Mouse (Mus musculus) CH12.LX (cell line): ENCODE results near the gene Prm3. TPM values are rescaled to one million over a fixed set of nuclear protein-coding genes. Genes with fewer than 3 reads are reported as not detected.

ENCODE experiments used
- DNase-seq: peaks from one replicate; pipeline ENCODE4 v3.0.0-alpha.2; 2013; ENCODE audit errors: extremely low read depth
- H3K27ac ChIP-seq: 2 replicates; pipeline ENCODE4 v1.5.1; 2012; ENCODE audit warnings: low read depth, mild to moderate bottlenecking, control low read depth, moderate library complexity; ENCODE audit not compliant: insufficient read depth
- H3K27me3 ChIP-seq: replicated peaks from 2 replicates; pipeline ENCODE3; 2012; ENCODE audit warnings: inconsistent platforms
- H3K36me3 ChIP-seq, 2 experiments: replicated peaks in 1 of 2; 2 replicates each; pipeline versions ENCODE3 to v1.6.1; 2012; ENCODE audit warnings: inconsistent platforms in 1 of 2, low read length in 1 of 2, mild to moderate bottlenecking in 1 of 2, mixed read lengths in 1 of 2, moderate library complexity in 1 of 2; ENCODE audit not compliant: control insufficient read depth in 1 of 2, insufficient read depth in 1 of 2
- H3K4me1 ChIP-seq, 2 experiments: 2 replicates each; pipeline ENCODE4 v1.6.1; 2012; ENCODE audit warnings: inconsistent platforms in 1 of 2, moderate library complexity in 1 of 2; ENCODE audit not compliant: insufficient read depth in 2 of 2, control insufficient read depth in 1 of 2
- H3K4me2 ChIP-seq: 2 replicates; pipeline ENCODE4 v1.6.1; 2012; ENCODE audit warnings: low read depth, mild to moderate bottlenecking, control low read depth; ENCODE audit not compliant: poor library complexity, insufficient read depth, severe bottlenecking
- H3K4me3 ChIP-seq, 3 experiments: fragments of 150-350 bp in 1 of 3; sonication (generic) in 1 of 3; replicated peaks in 1 of 3; 2 replicates each; pipeline versions ENCODE3 to v1.5.1; 2011 to 2012; ENCODE audit warnings: low read depth in 2 of 3, low read length in 2 of 3, mild to moderate bottlenecking in 2 of 3, moderate library complexity in 2 of 3, control low read depth in 1 of 3, improper control_type of control experiment in 1 of 3, inconsistent platforms in 1 of 3, mixed read lengths in 1 of 3; ENCODE audit not compliant: poor library complexity in 1 of 3
- H3K79me2 ChIP-seq: replicated peaks from 2 replicates; pipeline ENCODE4 v1.6.1; 2012; ENCODE audit warnings: mild to moderate bottlenecking, moderate library complexity; ENCODE audit not compliant: control insufficient read depth, poor library complexity, insufficient read depth, severe bottlenecking; ENCODE audit errors: extremely low read depth
- H3K9ac ChIP-seq: 2 replicates; pipeline ENCODE4 v1.6.1; 2012; ENCODE audit warnings: low read depth, mild to moderate bottlenecking, control low read depth, moderate library complexity; ENCODE audit not compliant: insufficient read depth
- H3K9me3 ChIP-seq: replicated peaks from 2 replicates; pipeline ENCODE3; 2012; ENCODE audit warnings: low read length, inconsistent platforms, mixed read lengths
- BHLHE40 ChIP-seq: IDR thresholded peaks from 2 replicates; pipeline ENCODE4 v1.6.1; 2011; ENCODE audit warnings: mild to moderate bottlenecking, low read depth, low read length, improper control_type of control experiment
- CHD1 ChIP-seq: IDR thresholded peaks from 2 replicates; pipeline ENCODE4 v1.6.1; 2012; ENCODE audit warnings: low read depth, low read length, improper control_type of control experiment, inconsistent platforms
- CHD2 ChIP-seq: IDR thresholded peaks from 2 replicates; pipeline ENCODE4 v1.6.1; 2011; ENCODE audit warnings: low read length, improper control_type of control experiment
- ELF1 ChIP-seq: IDR thresholded peaks from 2 replicates; pipeline ENCODE4 v1.6.1; 2014; ENCODE audit warnings: low read depth, mild to moderate bottlenecking, inconsistent platforms, low read length, improper control_type of control experiment
- ETS1 ChIP-seq: conservative IDR thresholded peaks from 2 replicates; pipeline ENCODE4 v1.6.1; 2012; ENCODE audit warnings: low read depth, mild to moderate bottlenecking, inconsistent platforms, low read length, improper control_type of control experiment, moderate library complexity
- JUN ChIP-seq: IDR thresholded peaks from 2 replicates; pipeline ENCODE4 v1.6.1; 2011; ENCODE audit warnings: low read depth, mild to moderate bottlenecking, low read length, improper control_type of control experiment, moderate library complexity; ENCODE audit not compliant: insufficient read depth
- JUND ChIP-seq: conservative IDR thresholded peaks from 2 replicates; pipeline ENCODE4 v1.6.1; 2011; ENCODE audit warnings: low read depth, low read length, improper control_type of control experiment
- KAT2A ChIP-seq: IDR thresholded peaks from 2 replicates; pipeline ENCODE4 v1.6.1; 2012; ENCODE audit warnings: low read length, improper control_type of control experiment, inconsistent platforms; ENCODE audit not compliant: insufficient replicate concordance
- MAX ChIP-seq: IDR thresholded peaks from 2 replicates; pipeline ENCODE4 v1.6.1; 2011; ENCODE audit warnings: low read length, improper control_type of control experiment
- MXI1 ChIP-seq: IDR thresholded peaks from 2 replicates; pipeline ENCODE4 v1.6.1; 2011; ENCODE audit warnings: mild to moderate bottlenecking, low read depth, low read length, improper control_type of control experiment
- MYC ChIP-seq: IDR thresholded peaks from 2 replicates; pipeline ENCODE4 v1.6.1; 2011; ENCODE audit warnings: low read depth, mild to moderate bottlenecking, improper control_type of control experiment, low read length
- NRF1 ChIP-seq: IDR thresholded peaks from 2 replicates; pipeline ENCODE4 v1.6.1; 2014; ENCODE audit warnings: low read depth, mild to moderate bottlenecking, inconsistent platforms, low read length, improper control_type of control experiment, moderate library complexity
- RAD21 ChIP-seq: IDR thresholded peaks from 2 replicates; pipeline ENCODE4 v1.6.1; 2011; ENCODE audit warnings: low read depth, mild to moderate bottlenecking, low read length, improper control_type of control experiment, moderate library complexity
- SMC3 ChIP-seq: IDR thresholded peaks from 2 replicates; pipeline ENCODE4 v1.6.1; 2011; ENCODE audit warnings: low read depth, low read length, improper control_type of control experiment
- TBP ChIP-seq: conservative IDR thresholded peaks from 2 replicates; pipeline ENCODE4 v1.6.1; 2011; ENCODE audit warnings: low read depth, low read length, improper control_type of control experiment
- USF2 ChIP-seq: conservative IDR thresholded peaks from 2 replicates; pipeline ENCODE4 v1.6.1; 2011; ENCODE audit warnings: low read depth, low read length, improper control_type of control experiment
- ZC3H11A ChIP-seq: IDR thresholded peaks from 2 replicates; pipeline ENCODE4 v1.6.1; 2012; ENCODE audit warnings: low read depth, mild to moderate bottlenecking, inconsistent platforms, low read length, improper control_type of control experiment
- dilution Hi-C: fragments of 300-500 bp; cut with MboI; formaldehyde crosslinking; loops from 2 replicates; pipeline ENCODE4 v1.14.3; 2020; ENCODE audit warnings: low sequenced_read_pairs; ENCODE audit not compliant: extremely low pct_unique_long_range_greater_than_20kb, extremely low pct_ligation_motif_present
- in situ Hi-C: fragments of 300-500 bp; cut with MboI; formaldehyde crosslinking; loops from 3 replicates; pipeline ENCODE4 v1.14.3; 2019; ENCODE audit warnings: low sequenced_read_pairs, low pct_ligation_motif_present, low pct_unique_long_range_greater_than_20kb, mixed read lengths
- polyA plus RNA-seq: library from polyadenylated mRNA; unstranded; fragments of >175 nt; gene quantifications from 2 replicates; pipeline ENCODE4 v1.2.1, GENCODE M21; 2012; ENCODE audit warnings: low read depth; ENCODE audit not compliant: insufficient read length
- total RNA-seq, 2 experiments: library from RNA; depleted of rRNA; stranded (reverse); fragments of 300-350 nt in 1 of 2; fragments of >200 nt in 1 of 2; gene quantifications; 2 replicates each; pipeline ENCODE4 v1.2.3; 2012 to 2014

Gene Prm3
- total and polyA plus RNA-seq, 3 experiments: not detected

DNA sequence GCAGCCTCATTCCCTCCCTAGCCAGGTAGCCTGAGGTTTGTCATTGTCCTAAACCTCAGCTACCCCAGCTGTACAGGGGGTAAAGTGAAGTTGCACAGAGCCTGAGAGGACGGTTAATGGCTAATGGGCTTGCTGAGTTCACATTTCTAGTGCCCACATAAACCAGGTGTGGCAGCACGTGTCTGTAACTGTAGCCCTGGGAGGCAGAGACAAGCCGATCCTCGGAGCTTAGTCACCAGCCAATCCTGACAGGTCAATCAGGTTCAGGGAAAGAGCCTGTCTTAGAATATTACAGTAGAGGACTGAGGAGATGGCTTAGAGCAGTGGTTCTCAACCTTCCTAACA is 37.7 kb upstream of the Prm3 start:
- no peak for DNase-seq
- no peaks in the 10 kb centered on the region for H3K27me3 ChIP-seq
- H3K4me1 ChIP-seq: peaks cover 3 to 4% of the 10 kb centered on the region in 2 experiments; a peak in 3 of 4 replicates
- peaks cover 4% of the 10 kb centered on the region for H3K9me3 ChIP-seq
- dilution Hi-C loops (no loop called here), in situ Hi-C loops (no loop called here)
- no peak overlapping the region for H3K27ac ChIP-seq
- H3K79me2 ChIP-seq: no peaks in the 10 kb centered on the region
- no peak overlapping the region for H3K9ac ChIP-seq
- H3K4me2 ChIP-seq: no peak overlapping the region
- TF ChIP-seq TBP (0 out of 2 replicates have a peak, but pooled peaks have one; percentile 17), CHD1 (no peak), SMC3 (no peak), MXI1 (no peak), RAD21 (no peak), NRF1 (no peak)
- H3K4me3 ChIP-seq: no peak overlapping the region
- no peaks in the 10 kb centered on the region for H3K36me3 ChIP-seq

- H3K79me2 ChIP-seq: no peaks in the 10 kb centered on the region
- DNase-seq: no peak
- no peak overlapping the region for H3K4me2 ChIP-seq
- H3K27ac ChIP-seq: no peak overlapping the region
- H3K9ac ChIP-seq: no peak overlapping the region
- TF ChIP-seq MYC: no peak
- no peaks in the 10 kb centered on the region for H3K36me3 ChIP-seq
- dilution Hi-C loops (no loop called here), in situ Hi-C loops (no loop called here)
- no peaks in the 10 kb centered on the region for H3K27me3 ChIP-seq
- H3K9me3 ChIP-seq: peaks cover 6% of the 10 kb centered on the region
- peaks cover 3 to 4% of the 10 kb centered on the region in 2 experiments; a peak in 3 of 4 replicates for H3K4me1 ChIP-seq
- H3K4me3 ChIP-seq: no peak overlapping the region
These were observed 37.2 kb upstream of the Prm3 start for GRCm38 (mm10) chr16:10827766-10828460.

GRCm38 (mm10) chr16:10827269-10827668 is 36.6 kb upstream of the Prm3 start:
- Histone ChIP-seq H3K9ac (no peak overlapping the region), H3K79me2 (no peaks in the 10 kb centered on the region), H3K27ac (no peak overlapping the region), H3K4me3 (no peak overlapping the region), H3K9me3 (peaks cover 6% of the 10 kb centered on the region), H3K27me3 (no peaks in the 10 kb centered on the region), H3K36me3 (no peaks in the 10 kb centered on the region), H3K4me1 (peaks cover 3 to 4% of the 10 kb centered on the region in 2 experiments; a peak in 3 of 4 replicates), H3K4me2 (no peak overlapping the region)
- dilution Hi-C loops: no loop called here
- DNase-seq: no peak
- in situ Hi-C loops: no loop called here
- TF ChIP-seq ELF1 (no peak), ETS1 (no peak), ZC3H11A (no peak), JUND (no peak), USF2 (no peak), TBP (no peak), CHD2 (no peak), JUN (no peak), MXI1 (no peak), MYC (no peak), KAT2A (no peak), BHLHE40 (no peak), RAD21 (no peak), MAX (no peak)
